Mouse (Mus musculus): Measurements from ENCODE around the gene Dazap2. TPM values are rescaled to one million over a fixed set of nuclear protein-coding genes. Genes with fewer than 3 reads are reported as not detected.

The Dazap2 gene
- polyA plus RNA-seq, 1 experiment, result 282 TPM

GRCm38 (mm10) chr15:100666851-100667250 is 51.7 kb downstream of the Dazap2 start:
- Histone ChIP-seq H3K36me3 (ENCODE audit: control insufficient read depth, insufficient read depth, low read length) (no peaks in the 10 kb centered on the region), H3K4me3 (ENCODE audit: control insufficient read depth, low read depth, low read length) (no peak overlapping the region), H3K4me1 (ENCODE audit: control insufficient read depth, insufficient read depth, low read length) (peaks cover 10% of the 10 kb centered on the region), H3K27me3 (ENCODE audit: control insufficient read depth, insufficient read depth, low read length) (no peaks in the 10 kb centered on the region), H3K27ac (ENCODE audit: control insufficient read depth, insufficient read depth, low read depth, low read length) (no peak overlapping the region)
- TF ChIP-seq CTCF (IDR thresholded peaks at IDR 0.05; ENCODE audit: control insufficient read depth, insufficient read depth, insufficient replicate concordance, low read depth, low read length), result no peak
- no peak for TF ChIP-seq POLR2A (IDR thresholded peaks at IDR 0.05; ENCODE audit: control insufficient read depth, low read depth, low read length)

DNA sequence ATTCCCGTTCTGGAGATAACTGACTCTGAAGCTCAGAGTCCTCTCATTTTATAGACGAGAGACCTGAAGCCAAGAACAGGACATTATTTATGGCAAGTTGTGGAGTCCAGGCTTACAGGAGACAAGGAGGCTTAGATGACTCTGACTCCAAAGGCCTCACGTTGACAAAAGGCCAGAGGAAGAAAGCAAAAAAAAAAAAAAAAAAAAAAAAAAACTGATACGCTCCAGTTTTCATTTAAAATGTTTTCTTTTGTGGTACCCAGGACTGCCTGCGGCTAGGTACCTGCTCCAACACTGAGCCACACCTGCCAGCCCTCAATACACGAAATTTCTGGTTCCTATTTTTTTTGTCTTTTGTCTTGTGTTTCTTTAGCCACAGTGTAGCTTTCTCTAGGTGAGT is 52.3 kb downstream of the Dazap2 start:
- TF ChIP-seq CTCF (IDR thresholded peaks at IDR 0.05; ENCODE audit: control insufficient read depth, insufficient read depth, insufficient replicate concordance, low read depth, low read length) (no peak), POLR2A (IDR thresholded peaks at IDR 0.05; ENCODE audit: control insufficient read depth, low read depth, low read length) (no peak)
- peaks cover 10% of the 10 kb centered on the region for H3K4me1 ChIP-seq (ENCODE audit: control insufficient read depth, insufficient read depth, low read length)
- no peak overlapping the region for H3K4me3 ChIP-seq (ENCODE audit: control insufficient read depth, low read depth, low read length)
- H3K27me3 ChIP-seq (ENCODE audit: control insufficient read depth, insufficient read depth, low read length), result no peaks in the 10 kb centered on the region
- no peaks in the 10 kb centered on the region for H3K36me3 ChIP-seq (ENCODE audit: control insufficient read depth, insufficient read depth, low read length)
- no peak overlapping the region for H3K27ac ChIP-seq (ENCODE audit: control insufficient read depth, insufficient read depth, low read depth, low read length)

GRCm38 (mm10) chr15:100667871-100668545 is 52.9 kb downstream of the Dazap2 start:
- no peaks in the 10 kb centered on the region for H3K27me3 ChIP-seq (ENCODE audit: control insufficient read depth, insufficient read depth, low read length)
- TF ChIP-seq POLR2A (IDR thresholded peaks at IDR 0.05; ENCODE audit: control insufficient read depth, low read depth, low read length) (no peak), CTCF (IDR thresholded peaks at IDR 0.05; ENCODE audit: control insufficient read depth, insufficient read depth, insufficient replicate concordance, low read depth, low read length) (no peak)
- peaks cover 10% of the 10 kb centered on the region for H3K4me1 ChIP-seq (ENCODE audit: control insufficient read depth, insufficient read depth, low read length)
- no peak overlapping the region for H3K27ac ChIP-seq (ENCODE audit: control insufficient read depth, insufficient read depth, low read depth, low read length)
- no peaks in the 10 kb centered on the region for H3K36me3 ChIP-seq (ENCODE audit: control insufficient read depth, insufficient read depth, low read length)
- H3K4me3 ChIP-seq (ENCODE audit: control insufficient read depth, low read depth, low read length), result peak overlapping the region; percentile 34; the same call in 1 of the 2 replicates

DNA sequence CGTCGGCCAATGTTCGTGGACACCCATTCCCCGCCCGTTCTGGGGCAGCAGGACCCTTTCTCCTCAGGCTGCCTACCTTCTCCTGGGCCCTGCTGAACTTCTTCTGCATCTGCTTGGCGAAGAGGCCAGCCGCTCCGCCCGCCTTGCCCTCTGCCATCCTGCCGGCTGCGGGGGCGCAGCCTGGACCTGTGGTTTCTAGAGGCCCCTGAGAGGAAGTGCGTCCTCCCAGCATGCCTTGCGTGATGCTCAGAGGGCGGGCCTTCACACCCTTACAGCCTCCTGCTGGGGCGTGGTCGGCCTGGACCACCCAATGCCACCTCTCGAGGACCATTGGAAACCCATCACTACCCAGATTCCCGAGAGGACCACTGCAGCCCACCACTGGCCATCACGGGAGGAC is 54.2 kb downstream of the Dazap2 start, which contains the start of gene Bin2:
Gene Bin2, minus strand, starts transcription at position 217 of the 400 bp plus-strand sequence.
- peak within 1 kb of the TSS; percentile 57 for H3K27ac ChIP-seq (ENCODE audit: control insufficient read depth, insufficient read depth, low read depth, low read length)
- peaks cover 10% of the 10 kb centered on the region for H3K4me1 ChIP-seq (ENCODE audit: control insufficient read depth, insufficient read depth, low read length)
- TF ChIP-seq POLR2A (IDR thresholded peaks at IDR 0.05; ENCODE audit: control insufficient read depth, low read depth, low read length), result peak; percentile 79
- no peak for TF ChIP-seq CTCF (IDR thresholded peaks at IDR 0.05; ENCODE audit: control insufficient read depth, insufficient read depth, insufficient replicate concordance, low read depth, low read length)
- H3K27me3 ChIP-seq (ENCODE audit: control insufficient read depth, insufficient read depth, low read length), result no peaks in the 10 kb centered on the region
- peak within 1 kb of the TSS; percentile 92 for H3K4me3 ChIP-seq (ENCODE audit: control insufficient read depth, low read depth, low read length)
- H3K36me3 ChIP-seq (ENCODE audit: control insufficient read depth, insufficient read depth, low read length), result no peaks in the 10 kb centered on the region

GRCm38 (mm10) chr15:100670004-100670403 is 54.9 kb downstream of the Dazap2 start:
- H3K27ac ChIP-seq (ENCODE audit: control insufficient read depth, insufficient read depth, low read depth, low read length), result no peak overlapping the region
- H3K36me3 ChIP-seq (ENCODE audit: control insufficient read depth, insufficient read depth, low read length), result no peaks in the 10 kb centered on the region
- no peaks in the 10 kb centered on the region for H3K27me3 ChIP-seq (ENCODE audit: control insufficient read depth, insufficient read depth, low read length)
- TF ChIP-seq POLR2A (IDR thresholded peaks at IDR 0.05; ENCODE audit: control insufficient read depth, low read depth, low read length) (no peak), CTCF (IDR thresholded peaks at IDR 0.05; ENCODE audit: control insufficient read depth, insufficient read depth, insufficient replicate concordance, low read depth, low read length) (no peak)
- peak overlapping the region; percentile 92 for H3K4me3 ChIP-seq (ENCODE audit: control insufficient read depth, low read depth, low read length)
- H3K4me1 ChIP-seq (ENCODE audit: control insufficient read depth, insufficient read depth, low read length), result peaks cover 10% of the 10 kb centered on the region

Other genes starting within 250 kb of the Dazap2 start
- gene Gm5475, start 193.2 kb upstream of the Dazap2 start, polyA plus RNA-seq (2012; rRNA removed), result 0.19 and 0.30 TPM in 2 replicates
- gene Slc11a2, start 190.3 kb upstream of the Dazap2 start, polyA plus RNA-seq (2012; rRNA removed), result 29.3 and 38.4 TPM in 2 replicates
- 18.8 and 20.0 TPM in 2 replicates for gene Letmd1, start 146.3 kb upstream of the Dazap2 start, polyA plus RNA-seq (2012; rRNA removed)
- 12.2 and 12.5 TPM in 2 replicates for gene Csrnp2, start 119.9 kb upstream of the Dazap2 start, polyA plus RNA-seq (2012; rRNA removed)
- gene Tfcp2, start 63.3 kb upstream of the Dazap2 start, polyA plus RNA-seq (2012; rRNA removed), result 10.4 and 11.3 TPM in 2 replicates
- gene Pou6f1, start 15.4 kb upstream of the Dazap2 start, polyA plus RNA-seq (2012; rRNA removed), result 38.2 and 38.9 TPM in 2 replicates
- gene Smagp, start 21.6 kb downstream of the Dazap2 start, polyA plus RNA-seq (2012; rRNA removed), result 3.6 and 4.9 TPM in 2 replicates
- gene Bin2, start 54.2 kb downstream of the Dazap2 start, polyA plus RNA-seq (2012; rRNA removed), result 19.3 and 19.7 TPM in 2 replicates
- gene Cela1, start 72.6 kb downstream of the Dazap2 start, polyA plus RNA-seq (2012; rRNA removed), result 1.3 and 1.6 TPM in 2 replicates
- gene Galnt6, start 114.0 kb downstream of the Dazap2 start, polyA plus RNA-seq (2012; rRNA removed), result 0.67 and 0.78 TPM in 2 replicates
- 18.2 and 18.3 TPM in 2 replicates for gene Slc4a8, start 146.4 kb downstream of the Dazap2 start, polyA plus RNA-seq (2012; rRNA removed)

Measured in testis, adult 2 months (tissue).